Mouse (Mus musculus): ENCODE measurements around the gene Cacng1.

GRCm38 (mm10) chr11:107724603-107725002, 8.3 kb upstream of the Cacng1 start:
- no peak for TF ChIP-seq POLR2A (IDR thresholded peaks at IDR 0.05; ENCODE audit: extremely low read depth, insufficient read depth, low read length)
- no peak for TF ChIP-seq CTCF (IDR thresholded peaks at IDR 0.05; ENCODE audit: extremely low read depth, insufficient read depth, low read length)
